Mouse (Mus musculus) intestine, embryonic 15.5 days (tissue): Measurements from ENCODE around the gene Ccdc96. TPM values are rescaled to one million over a fixed set of nuclear protein-coding genes. Genes with fewer than 3 reads are reported as not detected.
A peak's percentile ranks its signal among the peaks of the same experiment; 100 is the strongest.

Source experiments
- ATAC-seq: fragments of 200-750 bp; cut with Nextera tagmentation; 2 replicates; pipeline ENCODE4 v1.8.0; 2017; ENCODE audit warnings: moderate TSS enrichment, moderate library complexity
- H3K27ac ChIP-seq: fragments of 300-500 bp; sonication (generic); 2 replicates; pipeline ENCODE4 v1.5.1; 2015; ENCODE audit warnings: mild to moderate bottlenecking, inconsistent platforms
- H3K27me3 ChIP-seq: fragments of 300-500 bp; sonication (generic); replicated peaks from 2 replicates; pipeline ENCODE4 v1.6.1; 2015; ENCODE audit warnings: inconsistent platforms
- H3K36me3 ChIP-seq: fragments of 300-500 bp; sonication (generic); 2 replicates; pipeline ENCODE4 v1.6.1; 2015; ENCODE audit warnings: inconsistent platforms
- H3K4me1 ChIP-seq: fragments of 300-500 bp; sonication (generic); replicated peaks from 2 replicates; pipeline ENCODE4 v1.6.1; 2015; ENCODE audit warnings: inconsistent platforms
- H3K4me2 ChIP-seq: fragments of 300-500 bp; sonication (generic); replicated peaks from 2 replicates; pipeline ENCODE4 v1.6.1; 2015; ENCODE audit warnings: mild to moderate bottlenecking, inconsistent platforms
- H3K4me3 ChIP-seq: fragments of 300-500 bp; sonication (generic); replicated peaks from 2 replicates; pipeline ENCODE4 v1.5.1; 2015; ENCODE audit warnings: inconsistent platforms
- H3K9ac ChIP-seq: fragments of 300-500 bp; sonication (generic); 2 replicates; pipeline ENCODE4 v1.6.1; 2015; ENCODE audit warnings: inconsistent platforms
- H3K9me3 ChIP-seq: fragments of 300-500 bp; sonication (generic); 2 replicates; pipeline ENCODE4 v1.6.1; 2016; ENCODE audit warnings: inconsistent platforms
- WGBS: fragments of 180-500 bp; shearing (Covaris S2); methylation state at CpG from one replicate; pipeline ENCODE4 v1.1.7; 2015; 5-methylcytosine and 5-hydroxymethylcytosine counted together
- polyA plus RNA-seq: library from polyadenylated mRNA; unstranded; fragments of >200 nt; fragmentation: Nextera tagmentation; extraction: Ambion mirVana; gene quantifications from 2 replicates; pipeline ENCODE4 v1.2.1, GENCODE M21; 2015

Ccdc96 gene
- polyA plus RNA-seq, 1 experiment from 2014 or later = 0.19 TPM

GRCm38 (mm10) chr5:36457706-36458105 is 26.7 kb upstream of the Ccdc96 start:
- H3K36me3 ChIP-seq = no peaks in the 10 kb centered on the region
- 76% methylated on average over 4 of the region's 4 CpGs for WGBS
- 0 out of 2 replicates have a peak, but pooled peaks cover 2% of the 10 kb centered on the region for H3K4me1 ChIP-seq
- H3K9me3 ChIP-seq = no peaks in the 10 kb centered on the region
- no peak overlapping the region for H3K4me2 ChIP-seq
- no peak for ATAC-seq
- H3K4me3 ChIP-seq = no peak overlapping the region
- no peak overlapping the region for H3K27ac ChIP-seq
- H3K27me3 ChIP-seq = no peaks in the 10 kb centered on the region
- no peak overlapping the region for H3K9ac ChIP-seq

- 0 out of 2 replicates have a peak, but pooled peaks cover 2% of the 10 kb centered on the region for H3K4me1 ChIP-seq
- H3K27ac ChIP-seq = no peak overlapping the region
- no peak for ATAC-seq
- no peak overlapping the region for H3K4me3 ChIP-seq
- WGBS = 10% methylated on average over 4 of the region's 4 CpGs
- H3K4me2 ChIP-seq = no peak overlapping the region
- no peaks in the 10 kb centered on the region for H3K36me3 ChIP-seq
- H3K9me3 ChIP-seq = no peaks in the 10 kb centered on the region
- no peaks in the 10 kb centered on the region for H3K27me3 ChIP-seq
- no peak overlapping the region for H3K9ac ChIP-seq
Observed at GRCm38 (mm10) chr5:36458926-36459325, 25.5 kb upstream of the Ccdc96 start.

GRCm38 (mm10) chr5:36460712-36461111 is 23.7 kb upstream of the Ccdc96 start:
- Histone ChIP-seq H3K4me2 (no peak overlapping the region), H3K36me3 (no peaks in the 10 kb centered on the region)
- 96% methylated on average over 2 of the region's 2 CpGs for WGBS

GRCm38 (mm10) chr5:36461231-36461630 is 23.2 kb upstream of the Ccdc96 start:
- Histone ChIP-seq H3K4me3 (no peak overlapping the region), H3K27ac (no peak overlapping the region), H3K9me3 (no peaks in the 10 kb centered on the region), H3K4me2 (no peak overlapping the region), H3K9ac (no peak overlapping the region), H3K4me1 (peaks cover 6% of the 10 kb centered on the region; the same call in 1 of the 2 replicates), H3K27me3 (no peaks in the 10 kb centered on the region), H3K36me3 (no peaks in the 10 kb centered on the region)
- WGBS = 54% methylated on average over 2 of the region's 2 CpGs
- ATAC-seq = no peak

More at GRCm38 (mm10) chr5:36460712-36461111, 23.7 kb upstream of the Ccdc96 start:
- H3K4me3 ChIP-seq = no peak overlapping the region
- no peak overlapping the region for H3K9ac ChIP-seq
- H3K27me3 ChIP-seq = no peaks in the 10 kb centered on the region
- H3K4me1 ChIP-seq = 0 out of 2 replicates have a peak, but pooled peaks cover 2% of the 10 kb centered on the region
- no peak overlapping the region for H3K27ac ChIP-seq
- ATAC-seq = no peak
- H3K9me3 ChIP-seq = no peaks in the 10 kb centered on the region

- no peak overlapping the region for H3K4me2 ChIP-seq
- H3K27me3 ChIP-seq = no peaks in the 10 kb centered on the region
- H3K9me3 ChIP-seq = no peaks in the 10 kb centered on the region
- H3K36me3 ChIP-seq = no peaks in the 10 kb centered on the region
- no peak for ATAC-seq
- WGBS = 12% methylated on average over 7 of the region's 7 CpGs
- no peak overlapping the region for H3K4me3 ChIP-seq
- H3K27ac ChIP-seq = no peak overlapping the region
- peaks cover 8% of the 10 kb centered on the region; the same call in 1 of the 2 replicates for H3K4me1 ChIP-seq
- H3K9ac ChIP-seq = no peak overlapping the region
Observed at GRCm38 (mm10) chr5:36462810-36463209, 21.6 kb upstream of the Ccdc96 start.

GRCm38 (mm10) chr5:36463391-36463790 is 21.0 kb upstream of the Ccdc96 start:
- no peaks in the 10 kb centered on the region for H3K27me3 ChIP-seq
- H3K36me3 ChIP-seq = no peaks in the 10 kb centered on the region
- H3K27ac ChIP-seq = no peak overlapping the region
- no peak overlapping the region for H3K9ac ChIP-seq
- no peak overlapping the region for H3K4me2 ChIP-seq
- H3K4me3 ChIP-seq = no peak overlapping the region
- peaks cover 8% of the 10 kb centered on the region; the same call in 1 of the 2 replicates for H3K4me1 ChIP-seq
- no peaks in the 10 kb centered on the region for H3K9me3 ChIP-seq
- WGBS = 66% methylated on average over 5 of the region's 5 CpGs
- no peak for ATAC-seq

GRCm38 (mm10) chr5:36464709-36465661 is 19.4 kb upstream of the Ccdc96 start, which contains the start of gene Grpel1:
Gene Grpel1, plus strand, starts transcription at chr5:36464998.
- under 1% methylated on average over 68 of the region's 68 CpGs for WGBS
- Histone ChIP-seq H3K9ac (peak within 1 kb of the TSS; percentile 77), H3K9me3 (no peaks in the 10 kb centered on the region), H3K4me1 (peaks cover 8% of the 10 kb centered on the region; the same call in 1 of the 2 replicates), H3K4me2 (peak within 1 kb of the TSS; percentile 83), H3K36me3 (peaks cover 11% of the 10 kb centered on the region), H3K27ac (peak within 1 kb of the TSS; percentile 71; the same call in 1 of the 2 replicates), H3K27me3 (no peaks in the 10 kb centered on the region), H3K4me3 (peak within 1 kb of the TSS; percentile 82)
- ATAC-seq = peak; percentile 98

GRCm38 (mm10) chr5:36465889-36466288 is 18.5 kb upstream of the Ccdc96 start:
- peaks cover 20% of the 10 kb centered on the region for H3K36me3 ChIP-seq
- H3K4me1 ChIP-seq = peaks cover 8% of the 10 kb centered on the region; the same call in 1 of the 2 replicates
- ATAC-seq = no peak
- peak overlapping the region; percentile 82 for H3K4me3 ChIP-seq
- no peaks in the 10 kb centered on the region for H3K27me3 ChIP-seq
- H3K4me2 ChIP-seq = peak overlapping the region; percentile 83
- H3K9ac ChIP-seq = peak overlapping the region; percentile 77
- H3K9me3 ChIP-seq = no peaks in the 10 kb centered on the region
- H3K27ac ChIP-seq = no peak overlapping the region
- 20% methylated on average over 8 of the region's 8 CpGs for WGBS

- H3K4me1 ChIP-seq = peaks cover 2% of the 10 kb centered on the region; the same call in 1 of the 2 replicates
- H3K36me3 ChIP-seq = peaks cover 48% of the 10 kb centered on the region
- H3K4me3 ChIP-seq = no peak overlapping the region
- no peak overlapping the region for H3K27ac ChIP-seq
- no peaks in the 10 kb centered on the region for H3K9me3 ChIP-seq
- H3K9ac ChIP-seq = no peak overlapping the region
- 95% methylated on average over 8 of the region's 8 CpGs for WGBS
- ATAC-seq = no peak
- H3K27me3 ChIP-seq = no peaks in the 10 kb centered on the region
- H3K4me2 ChIP-seq = no peak overlapping the region
Observed at GRCm38 (mm10) chr5:36471206-36471605, 13.2 kb upstream of the Ccdc96 start.

- Histone ChIP-seq H3K4me3 (no peak overlapping the region), H3K4me1 (no peaks in the 10 kb centered on the region), H3K36me3 (peaks cover 51% of the 10 kb centered on the region), H3K9me3 (no peaks in the 10 kb centered on the region), H3K27ac (no peak overlapping the region), H3K9ac (no peak overlapping the region), H3K27me3 (no peaks in the 10 kb centered on the region), H3K4me2 (no peak overlapping the region)
- WGBS = 87% methylated on average over 4 of the region's 4 CpGs
- ATAC-seq = no peak
Observed at GRCm38 (mm10) chr5:36472876-36473655, 11.3 kb upstream of the Ccdc96 start.

GRCm38 (mm10) chr5:36474283-36474682 is 10.1 kb upstream of the Ccdc96 start:
- Histone ChIP-seq H3K4me2 (no peak overlapping the region), H3K27ac (no peak overlapping the region), H3K36me3 (peaks cover 47% of the 10 kb centered on the region), H3K4me1 (no peaks in the 10 kb centered on the region), H3K4me3 (no peak overlapping the region), H3K9me3 (no peaks in the 10 kb centered on the region), H3K9ac (no peak overlapping the region), H3K27me3 (no peaks in the 10 kb centered on the region)
- peak; percentile 71 for ATAC-seq
- 91% methylated on average over 5 of the region's 5 CpGs for WGBS

- H3K9me3 ChIP-seq = no peaks in the 10 kb centered on the region
- no peaks in the 10 kb centered on the region for H3K27me3 ChIP-seq
- H3K4me3 ChIP-seq = no peak overlapping the region
- no peak overlapping the region for H3K4me2 ChIP-seq
- peaks cover 8% of the 10 kb centered on the region for H3K4me1 ChIP-seq
- no peak overlapping the region for H3K9ac ChIP-seq
- peaks cover 19% of the 10 kb centered on the region for H3K36me3 ChIP-seq
- ATAC-seq = no peak
- H3K27ac ChIP-seq = no peak overlapping the region
- 83% methylated on average over 3 of the region's 3 CpGs for WGBS
Observed at GRCm38 (mm10) chr5:36477486-36477885, 6.9 kb upstream of the Ccdc96 start.
